Mouse (Mus musculus) B cell, adult 2 months (primary cell): ENCODE measurements around the gene Lrrc25.

ENCODE experiments used
- DNase-seq, 2 experiments: peaks; one replicate each; pipeline ENCODE4 v3.0.0; 2022

Lrrc25 gene

GRCm38 (mm10) chr8:70599507-70600290 lies 16.3 kb upstream of the Lrrc25 start:
- DNase-seq: no peak

- no peak for DNase-seq
Observed at GRCm38 (mm10) chr8:70600473-70601270, 15.3 kb upstream of the Lrrc25 start.

- DNase-seq: peak; percentile 77 to 78
Observed at GRCm38 (mm10) chr8:70601271-70601649, 14.7 kb upstream of the Lrrc25 start.

GRCm38 (mm10) chr8:70602139-70602811 lies 13.7 kb upstream of the Lrrc25 start:
- DNase-seq: no peak

GRCm38 (mm10) chr8:70604558-70604957 lies 11.4 kb upstream of the Lrrc25 start:
- no peak for DNase-seq

- no peak for DNase-seq
Observed at GRCm38 (mm10) chr8:70605871-70606779, 9.8 kb upstream of the Lrrc25 start.

GRCm38 (mm10) chr8:70606780-70607602 lies 9.0 kb upstream of the Lrrc25 start:
- DNase-seq: no peak

- no peak for DNase-seq
Observed at GRCm38 (mm10) chr8:70607603-70607897, 8.4 kb upstream of the Lrrc25 start.

- DNase-seq: peak; percentile 47 to 55
Observed at GRCm38 (mm10) chr8:70607898-70608748, 7.8 kb upstream of the Lrrc25 start.

- DNase-seq: no peak
Observed at GRCm38 (mm10) chr8:70608749-70609367, 7.1 kb upstream of the Lrrc25 start, which contains the start of gene Ssbp4. Gene Ssbp4, minus strand, starts transcription at chr8:70608872.

- DNase-seq: peak; percentile 88 to 89
Observed at GRCm38 (mm10) chr8:70609368-70609848, 6.5 kb upstream of the Lrrc25 start.

GRCm38 (mm10) chr8:70609849-70610795 lies 5.8 kb upstream of the Lrrc25 start:
- peak; percentile 90 to 93 for DNase-seq

- DNase-seq: peak; percentile 92 to 94
Observed at GRCm38 (mm10) chr8:70610796-70611771, 4.9 kb upstream of the Lrrc25 start.

- peak; percentile 94 for DNase-seq
Observed at GRCm38 (mm10) chr8:70611849-70612248, 4.1 kb upstream of the Lrrc25 start.

- DNase-seq: no peak
Observed at GRCm38 (mm10) chr8:70613763-70614162, 2.2 kb upstream of the Lrrc25 start.

- no peak for DNase-seq
Observed at GRCm38 (mm10) chr8:70614469-70614868, 1.5 kb upstream of the Lrrc25 start.

GRCm38 (mm10) chr8:70615281-70615680 lies 674 bp upstream of the Lrrc25 start:
- DNase-seq: no peak
